Mouse (Mus musculus): ENCODE data around the gene Zmym5. TPM values are rescaled to one million over a fixed set of nuclear protein-coding genes. Genes with fewer than 3 reads are reported as not detected.

Gene Zmym5
- polyA plus RNA-seq, 2 experiments, result 5.2 to 5.6 TPM

DNA sequence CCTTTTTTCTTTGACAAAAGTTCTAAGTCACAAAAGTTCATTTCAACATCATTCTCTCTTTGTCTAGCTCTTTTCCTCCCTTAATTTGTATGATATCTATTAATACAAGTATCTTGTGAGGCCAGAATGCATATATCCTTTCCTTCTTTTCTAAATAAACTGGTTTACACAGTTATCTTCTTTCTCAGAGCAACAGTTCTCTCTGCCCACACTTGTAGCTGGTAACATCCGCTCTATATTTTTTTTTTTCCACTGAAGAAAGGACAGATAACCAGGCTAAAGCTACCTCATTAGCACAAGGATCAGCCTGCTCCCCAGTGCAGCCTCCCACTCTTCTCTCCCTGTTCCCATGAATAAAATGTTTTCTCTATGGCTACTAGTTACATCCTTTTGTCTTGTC, 26.9 kb downstream of the Zmym5 start:
- H3K4me1 ChIP-seq (replicated peaks; ENCODE audit: control insufficient read depth in 2 of 2, insufficient read depth in 2 of 2, low read length in 1 of 2), result peaks cover 0 to 3% of the 10 kb centered on the region in 2 experiments; a peak in 1 of 4 replicates
- no peak overlapping the region for H3K4me3 ChIP-seq (ENCODE audit: insufficient read depth in 1 of 2, low read depth in 2 of 2, low read length in 2 of 2)
- no peak overlapping the region for H3K27ac ChIP-seq
- 31% methylated on average over 1 of the region's 1 CpGs for WGBS (ENCODE audit: insufficient replicate concordance)
- H3K9ac ChIP-seq (replicated peaks), result no peak overlapping the region
- no peaks in the 10 kb centered on the region for H3K9me3 ChIP-seq (ENCODE audit: control insufficient read depth, low read length)
- DNase-seq (ENCODE audit: low read depth in 3 of 3, low spot score in 3 of 3) (no peak), ATAC-seq (ENCODE audit: insufficient read depth) (no peak)
- no peak overlapping the region for H3K4me2 ChIP-seq (ENCODE audit: low read depth)
- H3K27me3 ChIP-seq (ENCODE audit: control insufficient read depth, insufficient read depth, low read length), result no peaks in the 10 kb centered on the region
- no peak for TF ChIP-seq CTCF (IDR thresholded peaks at IDR 0.05; ENCODE audit: low read depth)
- TF ChIP-seq EP300 (IDR thresholded peaks at IDR 0.05; ENCODE audit: low read depth), result no peak
- no peaks in the 10 kb centered on the region for H3K36me3 ChIP-seq (replicated peaks; ENCODE audit: control insufficient read depth, insufficient read depth, low read depth)

DNA sequence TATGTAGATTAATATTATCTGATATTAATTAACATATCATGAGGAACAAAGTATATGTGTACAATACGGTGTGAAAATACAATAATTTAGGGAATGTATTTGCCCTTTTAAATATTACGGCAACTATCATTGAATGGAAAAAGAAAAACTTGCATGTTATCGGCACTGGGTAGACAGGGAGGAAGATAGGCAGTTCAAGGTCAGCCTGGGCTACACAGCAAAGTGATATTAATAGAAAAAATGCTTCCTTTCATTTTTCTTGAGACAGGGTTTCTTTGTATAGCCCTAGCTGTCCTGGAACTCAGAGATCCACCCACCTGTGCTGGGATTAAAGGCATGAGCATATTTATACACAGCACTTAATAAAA, 32.6 kb downstream of the Zmym5 start:
- H3K9me3 ChIP-seq (ENCODE audit: control insufficient read depth, low read length), result no peaks in the 10 kb centered on the region
- H3K4me3 ChIP-seq (ENCODE audit: insufficient read depth in 1 of 2, low read depth in 2 of 2, low read length in 2 of 2), result peak overlapping the region; percentile 77 to 91
- DNase-seq (ENCODE audit: low read depth in 3 of 3, low spot score in 3 of 3) (no peak), ATAC-seq (ENCODE audit: insufficient read depth) (no peak; the same call in 1 of the 2 replicates)
- peak overlapping the region; percentile 68 for H3K9ac ChIP-seq (replicated peaks)
- H3K4me1 ChIP-seq (replicated peaks; ENCODE audit: control insufficient read depth in 2 of 2, insufficient read depth in 2 of 2, low read length in 1 of 2), result peaks cover 15 to 17% of the 10 kb centered on the region in 2 experiments
- peak overlapping the region; percentile 82 for H3K27ac ChIP-seq
- H3K36me3 ChIP-seq (replicated peaks; ENCODE audit: control insufficient read depth, insufficient read depth, low read depth), result no peaks in the 10 kb centered on the region; the same call in 1 of the 2 replicates
- 29% methylated on average over 3 of the region's 3 CpGs for WGBS (ENCODE audit: insufficient replicate concordance)
- no peaks in the 10 kb centered on the region for H3K27me3 ChIP-seq (ENCODE audit: control insufficient read depth, insufficient read depth, low read length)
- H3K4me2 ChIP-seq (ENCODE audit: low read depth), result peak overlapping the region; percentile 92
- TF ChIP-seq EP300 (IDR thresholded peaks at IDR 0.05; ENCODE audit: low read depth) (no peak), CTCF (IDR thresholded peaks at IDR 0.05; ENCODE audit: low read depth) (no peak)

DNA sequence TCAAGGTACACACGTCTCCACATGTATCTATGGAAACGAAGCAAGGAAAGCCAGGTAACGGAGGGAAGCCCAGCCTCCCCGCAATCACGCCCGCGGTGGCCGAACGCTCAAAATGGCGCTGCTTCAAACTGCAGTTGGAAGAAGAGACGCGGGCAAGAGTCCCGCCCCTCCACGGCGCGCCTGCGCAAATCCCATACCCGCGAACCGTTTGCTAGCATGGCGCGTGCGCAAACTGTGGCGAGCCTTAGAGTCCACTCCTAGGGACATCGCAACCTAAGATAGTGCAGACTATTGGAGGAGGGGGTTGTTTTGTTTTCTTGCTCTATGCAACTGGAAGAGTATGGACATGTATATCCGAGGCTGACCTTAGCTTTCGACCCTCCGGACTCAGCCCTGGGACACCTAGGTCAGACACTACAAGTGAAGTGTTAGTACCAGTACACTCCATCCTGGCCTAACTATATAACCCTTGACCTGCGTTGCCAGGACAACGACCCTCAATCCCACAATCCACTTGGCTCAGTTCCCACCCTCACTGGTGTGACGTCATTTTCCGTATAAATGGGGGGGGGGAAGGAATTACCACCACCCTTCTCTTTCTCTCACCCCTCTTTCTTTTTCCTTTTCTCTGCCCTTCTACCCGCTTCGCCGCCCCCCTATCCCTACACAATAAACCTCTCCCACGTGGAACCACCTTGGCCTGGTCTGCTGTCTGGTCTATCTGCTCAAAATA, 33.1 kb downstream of the Zmym5 start, which contains the start of gene Pspc1:
Gene Pspc1 (minus strand): TSS at position 117 of the 733 bp plus-strand sequence.
- WGBS (ENCODE audit: insufficient replicate concordance), result under 1% methylated on average over 36 of the region's 36 CpGs
- H3K27ac ChIP-seq, result peak within 1 kb of the TSS; percentile 82
- H3K4me2 ChIP-seq (ENCODE audit: low read depth), result peak within 1 kb of the TSS; percentile 92
- H3K36me3 ChIP-seq (replicated peaks; ENCODE audit: control insufficient read depth, insufficient read depth, low read depth), result no peaks in the 10 kb centered on the region; the same call in 1 of the 2 replicates
- peaks cover 15 to 17% of the 10 kb centered on the region in 2 experiments for H3K4me1 ChIP-seq (replicated peaks; ENCODE audit: control insufficient read depth in 2 of 2, insufficient read depth in 2 of 2, low read length in 1 of 2)
- peak; percentile 91 to 95 (median 92) for DNase-seq (ENCODE audit: low read depth in 3 of 3, low spot score in 3 of 3)
- H3K27me3 ChIP-seq (ENCODE audit: control insufficient read depth, insufficient read depth, low read length), result no peaks in the 10 kb centered on the region
- peak within 1 kb of the TSS; percentile 81 for H3K9ac ChIP-seq (replicated peaks)
- TF ChIP-seq CTCF (IDR thresholded peaks at IDR 0.05; ENCODE audit: low read depth) (no peak), EP300 (IDR thresholded peaks at IDR 0.05; ENCODE audit: low read depth) (no peak)
- ATAC-seq (ENCODE audit: insufficient read depth), result peak; percentile 94
- H3K9me3 ChIP-seq (ENCODE audit: control insufficient read depth, low read length), result no peaks in the 10 kb centered on the region
- H3K4me3 ChIP-seq (ENCODE audit: insufficient read depth in 1 of 2, low read depth in 2 of 2, low read length in 2 of 2), result peak within 1 kb of the TSS; percentile 77 to 91

DNA sequence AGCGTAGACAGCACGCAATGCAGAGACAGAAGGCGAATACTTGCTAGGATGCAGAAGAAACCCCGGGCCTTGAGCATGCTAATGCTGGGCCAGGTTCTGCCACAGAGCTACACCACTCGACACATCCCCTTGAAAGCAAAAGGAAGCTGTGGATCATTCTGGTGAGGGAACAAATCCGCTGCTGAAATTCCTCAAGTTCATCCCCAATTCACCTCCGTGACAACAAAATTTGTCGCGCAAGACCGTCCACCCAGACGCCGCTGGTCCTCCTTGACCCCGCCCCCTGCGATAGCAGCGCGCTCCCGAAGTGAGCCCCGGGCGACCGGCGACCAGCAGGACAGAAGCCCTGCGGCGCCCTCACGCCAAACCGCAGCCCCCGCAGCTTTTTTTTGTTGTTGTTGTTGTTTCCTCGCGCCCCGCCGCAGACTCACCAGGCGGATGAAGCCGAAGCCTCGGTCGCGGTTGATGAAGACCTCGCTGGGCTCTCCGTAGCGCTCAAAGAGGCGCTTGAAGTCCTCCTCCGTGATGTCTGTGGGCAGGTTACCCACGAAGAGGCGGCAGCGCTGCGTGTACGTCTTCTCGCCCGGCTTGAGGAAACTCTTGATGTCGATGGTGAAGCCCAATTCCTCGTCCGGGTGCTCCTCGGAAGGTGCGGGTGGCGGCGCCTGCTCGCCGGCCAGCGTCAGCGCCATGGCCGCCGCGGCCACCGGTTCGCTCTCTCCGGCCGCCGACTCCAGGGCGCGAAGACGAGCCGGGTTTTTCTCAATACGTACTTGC, 34.0 kb downstream of the Zmym5 start:
- no peaks in the 10 kb centered on the region; the same call in 1 of the 2 replicates for H3K36me3 ChIP-seq (replicated peaks; ENCODE audit: control insufficient read depth, insufficient read depth, low read depth)
- peaks cover 15 to 17% of the 10 kb centered on the region in 2 experiments for H3K4me1 ChIP-seq (replicated peaks; ENCODE audit: control insufficient read depth in 2 of 2, insufficient read depth in 2 of 2, low read length in 1 of 2)
- ATAC-seq (ENCODE audit: insufficient read depth) (peak; percentile 51), DNase-seq (ENCODE audit: low read depth in 3 of 3, low spot score in 3 of 3) (peak; percentile 55 to 64 (median 63))
- peak overlapping the region; percentile 82 for H3K27ac ChIP-seq
- no peaks in the 10 kb centered on the region for H3K9me3 ChIP-seq (ENCODE audit: control insufficient read depth, low read length)
- TF ChIP-seq EP300 (IDR thresholded peaks at IDR 0.05; ENCODE audit: low read depth) (no peak), CTCF (IDR thresholded peaks at IDR 0.05; ENCODE audit: low read depth) (no peak)
- H3K27me3 ChIP-seq (ENCODE audit: control insufficient read depth, insufficient read depth, low read length), result no peaks in the 10 kb centered on the region
- under 1% methylated on average over 71 of the region's 71 CpGs for WGBS (ENCODE audit: insufficient replicate concordance)
- H3K4me2 ChIP-seq (ENCODE audit: low read depth), result peak overlapping the region; percentile 92
- peak overlapping the region; percentile 81 for H3K9ac ChIP-seq (replicated peaks)
- H3K4me3 ChIP-seq (ENCODE audit: insufficient read depth in 1 of 2, low read depth in 2 of 2, low read length in 2 of 2), result peak overlapping the region; percentile 77 to 91

Data from liver, embryonic 14.5 days (tissue).